Mouse (Mus musculus): Measurements from ENCODE around the gene Rrp8.
"Not testable (repeated sequence)": the region's sequence is repeated elsewhere in the genome, so short reads cannot be mapped to it uniquely, and the experiment has no call there.

Rrp8 gene

DNA sequence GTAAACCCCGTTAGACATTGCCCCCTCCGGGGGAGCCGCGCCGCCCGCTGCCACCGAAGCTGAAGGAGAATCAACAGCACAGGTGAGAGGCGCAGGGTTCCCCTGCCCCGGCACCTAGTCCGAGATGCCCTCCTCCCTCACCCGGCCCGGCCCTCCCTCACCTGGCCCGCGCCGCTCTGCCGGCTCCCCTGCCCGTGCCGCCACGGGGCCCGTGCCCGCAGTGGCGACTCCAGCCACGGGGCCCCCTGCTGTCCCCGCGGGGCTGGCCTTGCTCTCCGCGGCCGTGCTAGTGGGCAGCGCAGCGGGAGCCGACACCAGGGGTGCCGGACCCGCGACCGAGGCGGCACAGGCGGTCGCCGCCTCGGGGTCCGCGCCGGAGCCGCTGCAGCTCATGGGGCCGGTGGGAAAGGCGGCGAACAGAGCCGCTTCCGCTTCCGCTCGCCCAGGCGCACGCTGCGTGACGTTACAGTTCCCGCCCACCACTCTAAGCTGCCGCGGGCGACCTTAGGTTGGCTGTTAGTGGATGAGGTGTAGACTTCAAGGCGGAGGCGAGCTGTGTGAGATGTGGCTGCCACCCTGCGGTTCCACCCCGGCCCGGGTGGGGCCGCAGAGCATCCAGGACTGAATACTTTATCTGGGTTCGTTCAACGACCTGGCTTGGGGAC, 6.9 kb upstream of the Rrp8 start, which contains the start of gene Taf10:
Gene Taf10 (minus strand): TSS at position 436 of the 665 bp plus-strand sequence.
- peak; percentile 71 for DNase-seq (ENCODE audit: low spot score)

DNA sequence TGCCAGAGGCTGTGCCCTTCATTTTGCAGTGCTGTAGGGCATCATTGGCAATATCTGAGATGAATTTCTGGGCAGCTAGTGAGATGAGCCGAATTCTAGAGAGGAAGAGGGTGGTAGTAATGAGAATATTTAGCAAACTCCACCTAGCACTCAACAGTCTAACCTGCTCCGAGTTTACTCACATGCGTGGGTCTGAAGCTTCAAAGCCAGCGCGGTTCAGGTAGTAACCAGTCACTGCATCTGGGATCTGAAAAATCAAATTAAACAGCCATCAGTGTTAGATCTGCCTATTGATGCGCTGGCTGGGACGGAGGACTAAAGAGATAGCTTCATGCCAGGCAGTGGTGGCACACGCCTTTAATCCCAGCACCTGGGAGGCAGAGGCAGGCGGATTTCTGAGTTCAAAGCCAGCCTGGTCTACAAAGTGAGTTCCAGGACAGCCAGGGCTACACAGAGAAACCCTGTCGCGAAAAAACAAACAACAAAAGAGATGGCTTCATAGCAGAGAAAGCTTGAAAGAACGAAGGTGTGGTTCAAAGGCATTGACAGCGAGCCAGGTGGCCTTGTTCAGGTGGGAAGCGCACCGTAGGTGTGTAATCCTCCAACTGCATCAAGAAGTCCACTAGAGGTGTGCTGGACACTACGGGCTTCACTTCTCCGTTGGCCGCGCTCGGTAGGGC, 6.2 kb upstream of the Rrp8 start:
- not testable (repeated sequence) for DNase-seq (ENCODE audit: low spot score)

DNA sequence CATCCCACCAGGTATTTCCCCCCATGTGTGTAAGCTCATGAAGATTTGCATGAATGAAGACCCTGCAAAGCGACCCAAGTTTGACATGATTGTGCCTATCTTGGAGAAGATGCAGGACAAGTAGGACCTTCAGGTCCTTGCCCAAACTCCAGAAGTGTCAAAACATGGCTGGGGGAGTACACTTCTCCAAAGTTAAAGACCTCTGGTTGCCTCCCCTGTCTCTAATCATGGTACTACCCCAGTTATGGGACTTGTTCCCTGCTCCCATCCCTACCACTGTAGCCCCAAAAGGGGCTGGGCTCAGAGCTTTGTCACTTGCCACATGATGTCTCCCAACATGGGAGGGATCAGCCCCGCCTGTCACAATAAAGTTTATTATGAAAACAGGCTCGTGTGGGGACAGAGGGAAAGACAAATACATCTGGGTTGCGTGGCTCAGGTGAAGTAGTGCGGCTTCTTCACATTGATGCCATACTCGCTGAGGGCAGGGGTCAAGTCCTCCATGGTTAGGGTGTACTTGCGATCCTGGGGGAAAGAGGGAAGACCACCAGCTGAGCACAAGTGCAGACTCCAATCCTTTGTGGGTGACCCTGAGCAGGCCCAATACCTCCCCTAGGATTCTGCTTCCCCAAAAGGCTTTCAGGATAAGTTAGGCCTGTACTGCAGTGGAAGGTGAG, 5.5 kb upstream of the Rrp8 start:
- DNase-seq (ENCODE audit: low spot score), result not testable (repeated sequence)

DNA sequence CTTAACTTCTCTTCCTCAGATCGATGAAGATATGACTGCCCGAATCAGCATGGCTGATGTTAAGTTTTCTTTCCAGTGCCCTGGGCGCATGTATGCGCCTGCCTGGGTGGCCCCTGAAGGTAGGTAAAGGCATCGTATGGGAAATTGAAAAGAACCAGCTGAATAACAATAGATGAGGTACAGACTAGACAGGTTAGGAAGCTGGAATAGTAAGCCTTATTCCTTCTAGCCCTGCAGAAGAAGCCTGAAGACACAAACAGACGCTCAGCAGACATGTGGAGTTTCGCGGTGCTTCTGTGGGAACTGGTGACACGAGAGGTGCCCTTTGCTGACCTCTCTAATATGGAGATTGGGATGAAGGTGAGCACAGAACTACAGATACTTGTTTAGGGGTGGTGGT, 4.8 kb upstream of the Rrp8 start:
- no peak for DNase-seq (ENCODE audit: low spot score)

DNA sequence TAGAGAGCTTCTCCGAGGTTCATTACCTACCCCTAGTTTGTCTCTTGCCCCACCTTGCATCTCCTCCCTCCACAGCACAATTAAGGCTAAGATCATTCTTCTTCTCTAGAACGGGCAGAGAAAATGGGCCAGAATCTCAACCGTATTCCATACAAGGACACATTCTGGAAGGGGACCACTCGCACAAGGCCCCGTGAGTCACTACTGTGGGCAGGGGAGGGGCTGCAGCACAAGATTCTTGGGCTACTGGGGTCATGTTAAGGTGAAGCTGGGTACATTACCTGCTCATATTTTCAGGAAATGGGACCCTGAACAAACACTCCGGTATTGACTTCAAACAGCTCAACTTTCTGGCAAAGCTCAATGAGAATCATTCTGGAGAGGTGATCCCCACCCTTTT, 3.7 kb upstream of the Rrp8 start:
- no peak for DNase-seq (ENCODE audit: low spot score)

DNA sequence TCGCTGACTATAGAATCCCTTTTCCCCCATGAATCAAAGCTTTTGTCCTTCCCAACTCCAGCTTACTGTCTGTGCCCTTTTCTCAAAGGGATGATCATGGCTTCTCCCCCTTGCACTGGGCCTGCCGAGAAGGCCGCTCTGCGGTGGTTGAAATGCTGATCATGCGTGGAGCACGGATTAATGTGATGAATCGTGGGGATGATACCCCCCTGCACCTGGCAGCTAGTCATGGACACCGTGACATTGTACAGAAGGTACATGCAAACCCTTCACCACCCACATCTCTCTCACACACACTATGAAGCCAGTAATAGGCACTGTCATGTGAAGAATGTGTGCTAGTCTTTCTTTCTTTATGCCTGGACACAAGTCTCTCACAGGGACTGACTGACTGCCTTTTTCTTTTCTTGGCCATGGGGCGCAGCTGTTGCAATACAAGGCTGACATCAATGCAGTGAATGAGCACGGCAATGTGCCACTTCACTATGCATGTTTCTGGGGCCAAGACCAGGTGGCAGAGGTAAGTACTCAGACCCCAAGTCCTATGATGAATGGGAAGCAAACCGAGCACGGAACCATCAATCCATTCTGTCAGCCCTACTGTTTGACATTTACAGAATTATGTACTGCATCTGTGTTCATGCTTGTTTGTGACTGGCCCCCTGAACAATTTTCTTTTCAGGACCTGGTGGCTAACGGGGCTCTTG, 3.1 kb upstream of the Rrp8 start:
- no peak for DNase-seq (ENCODE audit: low spot score)

DNA sequence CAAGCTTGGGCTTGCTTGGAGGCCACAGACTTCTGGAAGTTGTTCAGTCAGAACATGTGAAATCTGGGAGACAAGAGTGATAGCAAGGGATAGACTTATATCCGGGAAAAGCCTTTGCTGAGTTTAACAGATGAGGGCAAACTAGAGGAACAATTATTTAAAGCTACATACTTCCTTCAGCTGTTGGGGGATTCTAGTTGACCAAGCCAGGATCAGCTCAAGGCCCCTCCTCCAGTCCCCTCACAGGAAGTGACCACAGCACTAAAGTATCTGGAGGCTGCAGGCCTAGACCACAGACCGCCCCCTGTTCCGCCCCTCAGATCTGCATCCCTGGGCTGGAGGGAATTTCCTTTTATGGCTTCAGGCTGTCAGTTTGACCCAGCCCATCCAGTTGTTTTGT, 1.8 kb upstream of the Rrp8 start:
- no peak for DNase-seq (ENCODE audit: low spot score)

DNA sequence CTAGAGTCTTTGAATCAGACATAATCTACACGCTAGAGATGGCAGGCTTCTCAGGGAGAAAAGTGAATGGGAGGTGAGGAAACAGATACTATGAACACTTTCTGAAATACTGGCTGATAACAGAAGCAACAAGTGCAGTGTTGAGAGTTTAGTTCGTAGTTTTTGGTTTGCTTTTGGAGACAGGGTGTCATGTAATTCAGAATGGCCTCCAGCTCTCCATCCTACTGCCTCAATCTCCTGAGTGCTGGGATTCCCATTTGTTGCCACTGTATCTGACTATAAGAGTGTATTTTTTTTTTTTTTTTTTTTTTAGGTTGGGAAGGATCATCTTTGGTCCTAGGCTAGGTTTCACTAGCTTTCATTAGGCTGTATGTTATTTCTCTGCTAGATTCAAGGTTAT, 1.1 kb upstream of the Rrp8 start:
- no peak for DNase-seq (ENCODE audit: low spot score)

DNA sequence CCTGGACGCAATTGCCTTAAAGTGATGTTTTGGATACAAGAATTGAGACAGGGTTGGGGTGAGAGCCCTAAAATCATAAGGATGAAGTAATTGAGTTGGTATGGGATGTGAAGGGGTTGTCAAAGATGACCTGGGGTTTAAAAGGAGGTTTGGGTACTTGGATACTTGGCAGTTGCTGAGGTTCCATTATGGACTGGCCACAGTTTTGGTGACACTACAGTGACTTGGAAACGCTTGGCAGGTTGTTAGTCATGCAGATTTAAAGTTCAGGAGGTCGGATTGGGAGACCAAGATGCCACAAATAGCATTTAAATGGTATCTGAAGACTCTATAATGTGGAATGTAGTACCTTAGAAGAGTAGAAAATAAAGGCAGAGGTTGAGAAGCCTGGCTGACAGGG, 463 bp upstream of the Rrp8 start:
- no peak for DNase-seq (ENCODE audit: low spot score)

DNA sequence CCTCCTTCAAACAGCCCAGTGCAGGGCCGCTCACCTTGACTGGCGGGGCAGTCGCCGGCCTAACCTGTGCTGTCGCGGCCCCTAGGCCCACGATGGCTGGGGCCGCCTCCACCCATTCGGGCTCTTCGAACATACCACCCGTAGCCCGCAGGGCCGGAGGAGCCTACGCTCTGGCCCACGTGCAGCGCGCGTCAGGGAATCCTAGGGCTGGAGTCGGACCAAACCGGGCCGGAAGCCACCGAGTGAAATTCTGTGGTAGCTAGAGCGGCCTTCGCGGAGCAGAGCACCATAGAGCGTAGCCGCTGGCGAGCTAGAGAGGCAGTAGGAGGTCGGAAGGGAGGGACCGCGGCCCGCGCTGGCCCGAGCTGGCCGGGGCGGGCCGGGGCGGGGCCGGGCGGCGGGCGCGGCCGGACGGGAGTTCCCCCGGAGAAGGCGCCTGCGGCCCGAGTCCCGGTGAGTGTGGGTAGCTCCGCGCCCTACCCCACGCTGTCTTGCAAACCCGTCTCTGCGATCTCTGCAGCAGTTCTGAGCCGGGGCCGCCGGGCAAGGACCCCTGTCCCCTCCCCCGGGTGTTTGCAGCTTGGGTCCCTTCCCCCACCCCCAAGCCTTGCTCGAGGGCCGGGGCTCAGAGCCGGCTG, 802 bp downstream of the Rrp8 start, which contains the start of gene Ilk:
Gene Ilk (plus strand): TSS at position 329 of the 638 bp plus-strand sequence.
- DNase-seq (ENCODE audit: low spot score), result peak; percentile 85

DNA sequence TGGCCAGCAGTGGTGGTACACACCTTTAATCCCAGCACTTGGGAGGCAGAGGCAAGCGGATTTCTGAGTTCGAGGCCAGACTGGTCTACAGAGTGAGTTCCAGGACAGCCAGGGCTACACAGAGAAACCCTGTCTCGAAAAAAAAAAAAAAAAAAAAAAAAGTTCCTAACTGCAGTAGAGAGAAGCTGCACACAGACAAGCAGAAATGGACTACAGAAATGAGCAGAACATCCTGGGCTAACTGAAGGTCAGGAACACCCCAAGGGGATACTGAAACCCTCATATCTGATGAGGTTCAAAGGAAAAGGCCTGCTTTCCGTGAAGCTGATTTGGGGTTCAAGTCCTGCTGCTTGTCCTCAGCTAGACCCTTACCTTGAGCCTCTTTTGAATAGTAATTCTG, 1.7 kb downstream of the Rrp8 start:
- DNase-seq (ENCODE audit: low spot score), result not testable (repeated sequence)

DNA sequence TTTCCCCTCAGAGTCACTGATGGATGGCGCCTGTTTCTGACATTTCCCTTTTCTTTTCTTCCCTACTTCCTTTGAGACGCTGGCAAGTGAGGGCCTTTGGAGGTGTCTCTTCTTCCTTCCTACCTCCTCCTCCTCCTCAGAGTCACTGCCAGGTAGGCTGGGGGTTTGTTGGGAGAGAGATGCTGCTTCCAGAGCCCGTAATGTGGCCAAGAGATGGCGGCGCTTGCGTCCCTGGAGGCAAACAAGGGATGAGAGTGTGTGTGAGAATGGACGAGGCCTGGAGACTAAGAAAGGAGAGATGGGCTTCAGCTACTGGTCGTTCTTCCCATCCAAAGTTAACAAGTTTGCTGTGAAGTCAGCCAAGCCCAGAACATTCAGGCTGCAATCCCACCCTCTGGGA, 2.4 kb downstream of the Rrp8 start:
- no peak for DNase-seq (ENCODE audit: low spot score)

DNA sequence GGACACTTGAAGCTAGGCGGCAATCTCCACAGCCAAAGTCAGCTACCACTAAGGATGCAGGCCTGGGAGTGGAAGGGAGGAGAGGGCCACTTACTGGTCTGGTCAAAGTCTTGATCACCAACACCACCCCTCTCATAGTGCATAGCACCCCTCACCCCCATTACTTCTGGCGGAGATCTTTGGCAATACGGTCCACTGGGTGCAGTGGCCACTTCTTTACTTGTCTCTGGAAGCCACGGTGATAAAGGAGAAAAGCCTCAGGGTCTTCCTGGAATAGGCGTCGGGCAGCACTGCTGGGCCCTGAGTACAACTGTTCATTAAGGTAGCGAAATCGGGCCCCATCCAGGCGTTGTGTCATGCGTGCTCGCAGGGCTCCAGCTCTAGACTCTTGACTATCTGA, 3.3 kb downstream of the Rrp8 start:
- DNase-seq (ENCODE audit: low spot score), result no peak

DNA sequence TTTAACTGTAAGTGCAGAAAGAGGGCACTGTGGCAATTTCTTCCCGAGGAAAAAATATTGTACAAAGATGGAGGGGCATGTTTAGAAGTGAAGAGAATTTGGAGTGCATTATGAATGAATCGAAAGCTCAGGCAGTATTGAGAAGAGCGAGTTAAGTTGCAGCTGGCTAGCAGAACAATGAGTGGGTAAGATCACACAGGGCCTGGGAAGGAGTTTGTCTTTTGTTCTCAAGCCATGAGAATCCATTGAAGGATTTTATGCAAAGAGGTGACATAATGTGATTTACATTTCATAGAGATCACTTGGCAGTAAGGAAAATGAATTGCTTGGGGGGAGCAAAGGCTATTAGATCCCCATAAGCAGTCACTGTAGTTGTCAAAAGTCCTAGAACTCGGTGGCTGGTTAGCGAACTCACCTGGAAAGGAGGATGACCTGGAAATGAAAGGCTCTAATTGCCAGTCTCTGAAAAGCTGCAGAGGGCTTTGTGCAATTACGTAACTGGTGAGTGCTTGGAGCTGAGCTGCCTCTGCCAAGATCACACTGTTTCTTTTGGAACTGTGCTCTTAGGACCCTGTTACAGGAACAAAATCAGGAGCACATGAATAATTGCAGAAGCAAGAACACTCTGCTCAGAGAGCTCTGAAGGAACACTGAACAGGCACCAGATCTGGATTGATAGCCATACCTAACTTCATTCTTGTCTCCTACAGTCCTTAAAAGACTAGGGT, 8.3 kb downstream of the Rrp8 start:
- DNase-seq (ENCODE audit: low spot score), result no peak

DNA sequence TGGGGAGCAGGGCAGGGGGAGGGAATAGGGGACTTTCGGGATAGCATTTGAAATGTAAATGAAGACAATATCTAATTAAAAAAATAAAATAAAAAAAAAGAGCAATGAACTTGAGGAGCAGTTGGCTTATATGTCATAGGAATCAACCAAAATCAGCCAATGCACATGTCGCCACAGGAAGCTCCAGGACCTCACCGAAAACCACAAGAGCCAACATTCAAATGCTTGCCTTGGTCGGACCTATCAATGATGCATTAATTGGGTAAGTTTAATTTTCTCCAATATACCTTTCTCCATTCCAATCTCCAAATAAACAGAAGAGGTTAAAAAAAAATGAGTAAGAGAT, 10.2 kb downstream of the Rrp8 start:
- no peak for DNase-seq (ENCODE audit: low spot score)

DNA sequence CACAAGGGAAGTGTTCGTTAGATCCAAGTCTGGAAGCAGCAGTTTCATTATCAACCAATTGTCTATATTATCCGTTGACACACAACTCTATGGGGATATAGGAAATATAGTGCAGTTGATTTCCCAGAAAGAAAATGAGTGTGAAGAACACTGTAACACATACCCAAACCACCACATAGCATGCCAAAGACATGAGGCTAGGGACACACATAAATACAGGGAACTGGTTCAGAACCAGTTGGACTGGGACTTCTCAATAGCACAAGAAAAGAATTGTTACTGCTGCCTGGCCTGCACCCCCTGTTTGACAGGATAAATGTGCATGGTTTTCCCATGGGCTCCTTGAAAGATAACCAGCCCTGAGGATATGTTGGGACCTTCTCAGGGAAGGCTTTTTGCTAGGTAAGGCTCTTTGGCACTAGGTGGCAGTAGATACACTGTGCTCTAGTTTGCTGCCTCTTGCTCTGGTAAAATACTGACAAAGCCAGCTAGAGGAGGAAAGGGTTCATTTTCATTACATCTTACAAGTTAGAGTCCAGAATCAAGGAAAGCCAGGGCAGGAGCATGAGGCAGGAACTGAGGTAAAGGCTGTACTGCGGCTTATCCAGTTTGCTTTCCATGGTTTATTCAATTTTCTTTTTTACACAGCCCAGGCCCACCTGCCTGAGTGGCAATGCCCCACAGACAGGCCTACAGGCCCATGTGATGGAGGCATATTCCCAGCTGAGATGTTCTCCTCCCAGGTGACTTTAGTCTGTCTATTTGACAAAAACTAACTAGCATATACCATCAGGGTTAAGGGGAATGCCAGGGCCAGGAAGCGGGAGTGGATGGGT, 10.8 kb downstream of the Rrp8 start:
- DNase-seq (ENCODE audit: low spot score), result peak; percentile 70

DNA sequence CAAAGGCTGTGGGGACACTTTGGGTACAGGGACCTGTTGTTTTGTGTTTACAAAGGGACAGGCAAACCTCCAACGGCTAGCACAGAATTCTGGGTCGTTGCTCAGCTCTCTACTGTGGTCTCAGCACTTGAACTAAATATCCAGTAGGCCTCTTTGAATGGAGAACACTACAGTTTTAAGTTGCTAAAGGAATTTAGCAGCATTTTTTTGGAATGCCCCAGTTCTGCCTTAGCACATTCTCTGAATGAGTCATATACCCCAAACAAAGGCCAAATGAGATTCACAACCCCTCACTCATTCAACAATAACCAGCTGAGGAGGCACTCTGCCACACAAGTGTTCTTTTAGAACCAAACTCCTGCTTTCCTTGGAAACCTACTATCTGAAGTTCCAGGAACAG, 15.3 kb downstream of the Rrp8 start:
- DNase-seq (ENCODE audit: low spot score), result no peak

DNA sequence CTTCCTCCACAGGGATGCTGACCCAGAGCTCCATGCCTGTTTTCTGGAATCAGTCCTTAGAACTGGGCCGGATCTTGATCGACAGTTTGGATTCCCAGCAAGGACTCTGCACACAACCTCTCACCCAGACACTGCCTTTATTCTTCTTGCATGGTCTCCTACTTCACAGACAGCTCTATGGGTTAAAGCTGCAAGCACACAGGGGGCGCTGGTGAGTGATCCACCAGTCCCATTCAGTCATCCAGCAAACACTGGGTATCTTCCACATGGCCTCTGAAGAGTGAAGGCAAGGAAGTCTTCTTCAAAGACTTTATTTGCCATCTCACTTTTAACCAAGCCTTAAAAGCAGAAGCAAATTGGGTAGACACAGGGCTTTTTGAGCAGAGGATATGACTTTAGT, 21.8 kb downstream of the Rrp8 start:
- no peak for DNase-seq (ENCODE audit: low spot score)

DNA sequence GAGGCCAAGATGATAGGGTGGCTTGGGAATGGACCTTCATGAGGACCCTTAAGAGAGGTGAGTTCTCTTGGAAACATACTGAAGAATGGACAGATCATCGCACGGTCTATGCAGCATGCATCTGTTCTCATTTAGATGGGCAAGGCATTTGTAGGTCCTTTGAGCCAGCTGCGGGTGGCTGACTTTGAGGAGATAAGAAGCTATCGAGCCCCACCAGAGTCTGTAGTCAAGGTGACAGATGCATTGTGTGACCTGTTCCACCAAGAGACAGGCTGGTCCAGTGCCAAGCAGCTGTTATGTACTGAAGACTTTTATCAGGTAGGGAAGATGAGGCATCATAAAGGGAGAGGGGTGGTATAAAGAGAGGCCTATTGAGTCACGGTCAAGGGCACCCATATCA, 28.5 kb downstream of the Rrp8 start:
- DNase-seq (ENCODE audit: low spot score), result no peak

DNA sequence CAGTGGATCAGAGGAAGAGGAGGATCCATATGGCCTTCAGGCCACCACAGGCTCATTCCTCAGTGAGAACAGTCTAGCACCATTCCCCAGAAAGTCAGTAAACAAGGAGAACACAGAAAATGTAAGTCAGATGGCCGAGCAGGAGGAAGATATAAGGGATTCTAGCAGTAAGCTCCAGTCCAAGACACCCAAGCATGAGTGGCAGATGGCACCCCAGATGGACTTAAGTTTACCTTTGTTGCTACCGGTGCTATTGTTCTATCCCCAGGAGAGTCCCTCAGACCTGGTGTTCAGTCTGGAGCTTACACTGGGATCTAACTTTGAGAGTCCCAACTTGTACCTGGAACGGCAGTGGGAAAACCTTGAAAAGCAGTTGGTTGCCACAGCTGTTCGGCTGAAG, 33.4 kb downstream of the Rrp8 start:
- no peak for DNase-seq (ENCODE audit: low spot score)

DNA sequence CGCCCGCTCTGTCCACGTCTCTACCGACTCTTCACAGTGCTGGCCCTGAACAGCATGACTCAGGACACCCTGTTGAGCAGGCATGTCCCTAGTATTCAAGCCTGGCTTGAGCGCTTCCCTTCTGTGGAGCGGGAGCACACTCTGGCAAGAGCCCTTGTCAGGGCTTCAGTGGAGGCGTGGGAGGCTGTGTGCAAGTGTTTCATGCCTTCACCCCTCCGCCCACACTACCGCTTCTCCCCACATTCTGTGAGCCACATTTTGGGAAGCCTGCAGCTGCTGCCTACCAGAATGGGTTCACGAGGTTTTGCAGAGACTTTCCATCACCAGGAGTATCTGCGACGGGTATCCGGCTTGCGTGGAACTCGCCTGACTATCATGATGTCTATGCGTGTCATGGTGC, 34.0 kb downstream of the Rrp8 start:
- peak; percentile 29 for DNase-seq (ENCODE audit: low spot score)

Data from left cerebral cortex, adult 11 months (tissue).